Mouse (Mus musculus) MEL (cell line): ENCODE measurements at regions not wholly inside any gene's neighbourhood (a gene's known extent, or its start where the extent isn't known, plus 50 kb on each side); places are given as distances from the start of the nearest gene placed in this dataset.

Experiments
- CTCF ChIP-seq, 3 experiments: IDR thresholded peaks in 2 of 3; conservative IDR thresholded peaks in 1 of 3; 2 replicates each; pipeline ENCODE4 v1.5.1; 2011 to 2012; ENCODE audit warnings: low read length in 3 of 3, low read depth in 2 of 3, mild to moderate bottlenecking in 2 of 3, improper control_type of control experiment in 1 of 3, inconsistent platforms in 1 of 3, mixed read lengths in 1 of 3, moderate library complexity in 1 of 3; ENCODE audit not compliant: control insufficient read depth in 1 of 3, insufficient read depth in 1 of 3, poor library complexity in 1 of 3, severe bottlenecking in 1 of 3
- E2F4 ChIP-seq: IDR thresholded peaks from 2 replicates; pipeline ENCODE4 v1.6.1; 2011; ENCODE audit warnings: low read depth, low read length, improper control_type of control experiment, borderline replicate concordance
- HCFC1 ChIP-seq: IDR thresholded peaks from 2 replicates; pipeline ENCODE4 v1.6.1; 2012; ENCODE audit warnings: low read depth, mild to moderate bottlenecking, inconsistent platforms, low read length, improper control_type of control experiment, moderate library complexity
- MXI1 ChIP-seq: IDR thresholded peaks from 2 replicates; pipeline ENCODE4 v1.6.1; 2011; ENCODE audit warnings: mild to moderate bottlenecking, low read depth, low read length, improper control_type of control experiment
- POLR2A ChIP-seq, 2 experiments: IDR thresholded peaks; 2 replicates each; pipeline ENCODE4 v1.6.1; 2011 to 2012; ENCODE audit warnings: low read length in 2 of 2, mild to moderate bottlenecking in 2 of 2, control low read depth in 1 of 2, improper control_type of control experiment in 1 of 2, low read depth in 1 of 2, moderate library complexity in 1 of 2; ENCODE audit not compliant: control insufficient read depth in 1 of 2, insufficient read depth in 1 of 2, poor library complexity in 1 of 2
- POLR2AphosphoS2 ChIP-seq: IDR thresholded peaks from 2 replicates; pipeline ENCODE4 v1.6.1; 2011; ENCODE audit warnings: low read length, improper control_type of control experiment
- RCOR1 ChIP-seq: IDR thresholded peaks from 2 replicates; pipeline ENCODE4 v1.6.1; 2012; ENCODE audit warnings: low read depth, mild to moderate bottlenecking, inconsistent platforms, low read length, improper control_type of control experiment
- SMC3 ChIP-seq: IDR thresholded peaks from 2 replicates; pipeline ENCODE4 v1.6.1; 2011; ENCODE audit warnings: low read depth, low read length, improper control_type of control experiment
- TAL1 ChIP-seq: IDR thresholded peaks from 2 replicates; pipeline ENCODE4 v1.6.1; 2012; ENCODE audit warnings: mild to moderate bottlenecking, inconsistent platforms, low read length, moderate library complexity, mixed read lengths
- UBTF ChIP-seq: IDR thresholded peaks from 2 replicates; pipeline ENCODE4 v1.6.1; 2012; ENCODE audit warnings: low read depth, mild to moderate bottlenecking, inconsistent platforms, low read length, improper control_type of control experiment, moderate library complexity, borderline replicate concordance; ENCODE audit not compliant: insufficient read depth
- USF1 ChIP-seq: IDR thresholded peaks from 2 replicates; pipeline ENCODE4 v1.6.1; 2014; ENCODE audit warnings: low read depth, mild to moderate bottlenecking, inconsistent platforms, low read length, improper control_type of control experiment, moderate library complexity
- ZMIZ1 ChIP-seq: IDR thresholded peaks from 2 replicates; pipeline ENCODE4 v1.6.1; 2012; ENCODE audit warnings: low read depth, mild to moderate bottlenecking, inconsistent platforms, low read length, improper control_type of control experiment, moderate library complexity

DNA sequence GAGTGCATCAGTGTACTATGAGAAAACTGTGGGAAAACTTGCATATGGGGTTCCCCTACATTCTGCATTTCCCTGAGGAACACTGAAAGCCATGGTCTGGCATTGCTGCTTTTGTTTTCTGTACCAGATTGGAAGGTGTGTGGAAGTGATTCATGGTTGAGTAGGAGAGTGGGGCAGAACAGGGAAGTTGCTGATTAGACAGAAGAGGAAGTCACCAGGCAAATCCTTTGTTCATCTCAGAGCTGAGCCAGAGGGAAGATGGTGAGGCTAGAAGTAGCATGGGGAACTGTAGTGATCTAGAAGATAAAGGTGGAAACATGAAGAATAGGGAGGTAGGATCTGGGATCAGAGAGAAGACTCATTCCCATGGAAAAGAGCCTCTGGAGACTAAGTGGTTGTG is 3377.8 kb upstream of the Lrrc6 start:
- TF ChIP-seq POLR2A (IDR thresholded peaks at IDR 0.05; ENCODE audit: control insufficient read depth in 1 of 2, insufficient read depth in 1 of 2, low read depth in 1 of 2, low read length in 2 of 2, poor library complexity in 1 of 2) (no peak), RCOR1 (no peak), ZMIZ1 (no peak), HCFC1 (no peak), USF1 (no peak), MXI1 (no peak), TAL1 (no peak), UBTF (no peak), CTCF (IDR thresholded peaks at IDR 0.05 in 2 of 3, conservative IDR thresholded peaks at IDR 0.05 in 1 of 3; ENCODE audit: control insufficient read depth in 1 of 3, insufficient read depth in 1 of 3, low read depth in 2 of 3, low read length in 3 of 3, poor library complexity in 1 of 3, severe bottlenecking in 1 of 3) (no peak), SMC3 (no peak), E2F4 (no peak), POLR2AphosphoS2 (no peak)
